ENCODE assay signal across 9 mouse cellular contexts in genomic region chr3:9573581-9573980, GRCm38 (mm10). TPM values are rescaled to one million over a fixed set of nuclear protein-coding genes. Genes with fewer than 3 reads are reported as not detected.
DNase-seq lines count a peak whose midpoint lies in the region; ATAC-seq lines count a peak whose summit lies in the region.
"Had no signal": no experiment of that assay in that cellular context is flagged by ENCODE, and none has a peak within 500 bp of the region (broad histone marks: within the 10 kb centered on the region; RNA-seq: fewer than 3 reads in every experiment).

No protein-coding gene starts in this region.

- H3K27ac ChIP-seq in heart, embryonic 12.5 days (ENCODE audit: poor library complexity, severe bottlenecking), result no peak overlapping the region
- H3K27ac ChIP-seq: macrophage had no signal

- no peaks in the 10 kb centered on the region for H3K9me3 ChIP-seq in heart, embryonic 12.5 days (replicated peaks)

- H3K27me3 ChIP-seq in heart, embryonic 12.5 days (replicated peaks), result no peaks in the 10 kb centered on the region

- peaks cover 44% of the 10 kb centered on the region for H3K4me1 ChIP-seq in heart, embryonic 12.5 days (replicated peaks)

- H3K4me2 ChIP-seq in heart, embryonic 12.5 days, result no peak overlapping the region

- H3K4me3 ChIP-seq in heart, embryonic 12.5 days, result no peak overlapping the region

- H3K36me3 ChIP-seq in heart, embryonic 12.5 days, result no peaks in the 10 kb centered on the region

- H3K9ac ChIP-seq in heart, embryonic 12.5 days, result no peak overlapping the region

- ATAC-seq in heart, embryonic 12.5 days (ENCODE audit: insufficient number of reproducible peaks, low FRiP score), result peak; percentile 47; the same call in 1 of the 2 replicates
- peak; percentile 88 for ATAC-seq in megakaryocyte, adult 5-6 weeks (ENCODE audit: poor library complexity, severe bottlenecking)

- peak; percentile 24 for DNase-seq in urinary bladder, postnatal 25 days (ENCODE audit: low spot score)
- no peak for DNase-seq in urinary bladder, postnatal 10 days (ENCODE audit: low spot score)
- DNase-seq in kidney, postnatal 4 days, result peak; percentile 44 to 69
- no peak for DNase-seq in thymus, postnatal 14 days
- DNase-seq in left cerebral cortex, postnatal 36 days (ENCODE audit: low spot score in 2 of 2), result no peak
- DNase-seq in cerebellum, adult 9-11 months, result no peak

- 32% methylated on average over 6 of the region's 6 CpGs for WGBS in heart, embryonic 12.5 days

- intact Hi-C loops in left cerebral cortex, postnatal 36 days (cut with DNase I), result no loop called here

RNA-seq across cellular contexts. Expression of gene Zfp704, which starts 36.3 kb away (rescaled TPM):
- 7.2 and 9.5 TPM in 2 replicates for polyA plus RNA-seq in heart, embryonic 12.5 days (2016; fragmentation: Nextera tagmentation; extraction: Ambion mirVana)
- 5.4 and 6.6 TPM in 2 replicates for total RNA-seq in megakaryocyte, adult 5-6 weeks (2015)
- 5.1 and 7.4 TPM in 2 replicates for total RNA-seq in megakaryocyte, adult 5-6 weeks (2017)
- 10 to 100 TPM; 30.1 to 34.3 TPM for total RNA-seq in left cerebral cortex, postnatal 36 days (2021)

Comparison
In these comparisons a context has a peak if more than half of its experiments do, and no peak if none do; other contexts are left out.
1. DNase-seq: peak in urinary bladder, postnatal 25 days (single experiment) and kidney, postnatal 4 days (2 of 2); none in urinary bladder, postnatal 10 days (single experiment), thymus, postnatal 14 days (single experiment), left cerebral cortex, postnatal 36 days (0 of 2) and cerebellum, adult 9-11 months (single experiment).